Mouse (Mus musculus): Measurements from ENCODE around the gene C1galt1. TPM values are rescaled to one million over a fixed set of nuclear protein-coding genes. Genes with fewer than 3 reads are reported as not detected.

Gene C1galt1
- polyA plus RNA-seq, 1 experiment from 2014 or later, result 7.1 TPM

DNA sequence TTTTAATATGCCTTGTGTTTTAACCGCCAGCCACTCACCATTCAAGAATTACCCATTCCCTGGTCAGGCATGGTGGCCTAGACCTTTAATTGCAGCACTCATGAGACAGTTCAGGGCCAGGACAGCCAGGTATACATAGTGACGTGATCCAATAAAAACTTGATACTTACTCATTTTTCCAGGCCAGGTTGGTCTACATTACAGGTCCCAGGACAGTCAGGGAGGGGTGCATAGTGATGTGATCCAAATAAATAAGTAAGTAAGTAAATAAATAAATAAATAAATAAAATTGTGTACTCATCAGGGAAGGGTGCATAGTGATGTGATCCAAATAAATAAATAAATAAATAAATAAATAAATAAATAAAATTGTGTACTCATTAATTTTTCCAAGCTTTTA is 6.4 kb downstream of the C1galt1 start:
- H3K4me2 ChIP-seq (ENCODE audit: low read length), result no peak overlapping the region
- no peak overlapping the region for H3K4me3 ChIP-seq (ENCODE audit: control insufficient read depth in 1 of 2, insufficient read depth in 1 of 2, low read depth in 1 of 2, low read length in 2 of 2)
- no peaks in the 10 kb centered on the region for H3K9me3 ChIP-seq (ENCODE audit: control insufficient read depth, low read length)
- H3K4me1 ChIP-seq (ENCODE audit: control insufficient read depth in 2 of 2, insufficient read depth in 2 of 2, low read length in 2 of 2), result peaks cover 8 to 36% of the 10 kb centered on the region in 2 experiments; a peak in 3 of 4 replicates
- H3K36me3 ChIP-seq (ENCODE audit: control insufficient read depth, insufficient read depth, low read length), result no peaks in the 10 kb centered on the region
- no peak overlapping the region for H3K27ac ChIP-seq (replicated peaks in 1 of 2; ENCODE audit: control insufficient read depth in 1 of 2, insufficient read depth in 1 of 2, low read depth in 2 of 2, low read length in 2 of 2)
- no peaks in the 10 kb centered on the region for H3K27me3 ChIP-seq (ENCODE audit: control insufficient read depth, insufficient read depth, low read length)
- WGBS, result 84% methylated on average over 2 of the region's 2 CpGs
- H3K9ac ChIP-seq (ENCODE audit: low read length), result no peak overlapping the region
- ATAC-seq (ENCODE audit: insufficient number of reproducible peaks, insufficient read depth, low FRiP score, low read depth), result no peak

DNA sequence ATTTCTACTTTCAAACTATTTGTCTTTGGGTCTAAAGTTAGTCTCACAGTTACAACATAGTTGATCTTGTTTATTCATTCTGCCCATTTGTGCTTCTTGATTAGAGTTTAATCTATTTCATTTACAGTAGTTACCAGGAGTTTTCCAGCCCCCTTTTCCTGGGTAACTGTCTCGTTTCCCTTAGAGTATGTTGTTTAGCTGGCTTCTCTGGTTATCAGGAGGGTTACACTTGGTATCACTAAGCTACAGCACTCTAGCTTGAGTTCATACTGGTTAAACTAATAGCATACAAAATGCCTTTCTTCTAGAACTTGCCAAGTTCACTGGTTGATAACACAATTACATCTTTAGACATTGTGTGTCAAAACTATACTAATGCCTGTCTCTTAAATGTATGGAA is 8.3 kb downstream of the C1galt1 start:
- ATAC-seq (ENCODE audit: insufficient number of reproducible peaks, insufficient read depth, low FRiP score, low read depth), result no peak
- no peak overlapping the region for H3K4me3 ChIP-seq (ENCODE audit: control insufficient read depth in 1 of 2, insufficient read depth in 1 of 2, low read depth in 1 of 2, low read length in 2 of 2)
- 13% methylated on average over 1 of the region's 1 CpGs for WGBS
- H3K36me3 ChIP-seq (ENCODE audit: control insufficient read depth, insufficient read depth, low read length), result no peaks in the 10 kb centered on the region
- no peak overlapping the region for H3K9ac ChIP-seq (ENCODE audit: low read length)
- H3K4me1 ChIP-seq (ENCODE audit: control insufficient read depth in 2 of 2, insufficient read depth in 2 of 2, low read length in 2 of 2), result peaks cover 8 to 41% of the 10 kb centered on the region in 2 experiments; a peak in 3 of 4 replicates
- no peak overlapping the region for H3K27ac ChIP-seq (replicated peaks in 1 of 2; ENCODE audit: control insufficient read depth in 1 of 2, insufficient read depth in 1 of 2, low read depth in 2 of 2, low read length in 2 of 2)
- H3K4me2 ChIP-seq (ENCODE audit: low read length), result no peak overlapping the region
- no peaks in the 10 kb centered on the region for H3K9me3 ChIP-seq (ENCODE audit: control insufficient read depth, low read length)
- H3K27me3 ChIP-seq (ENCODE audit: control insufficient read depth, insufficient read depth, low read length), result no peaks in the 10 kb centered on the region

DNA sequence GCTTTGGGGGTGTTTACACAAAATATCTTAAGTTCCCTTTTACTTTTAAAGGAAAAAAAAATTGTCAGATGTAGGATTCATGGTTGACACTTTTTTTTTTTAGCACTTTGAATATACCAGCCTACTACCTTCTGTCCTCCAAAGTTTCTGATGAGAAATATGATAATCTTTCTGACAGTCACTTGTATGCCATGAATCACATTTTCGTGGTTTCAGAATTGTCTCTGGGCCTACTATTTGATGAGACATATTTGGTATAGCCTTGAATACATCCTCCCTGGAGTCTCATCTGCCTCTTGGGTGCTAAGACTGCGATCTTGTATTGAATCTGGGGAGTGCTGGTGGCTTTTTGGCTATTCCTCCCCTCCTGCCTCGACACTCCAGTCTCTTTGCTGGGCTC is 8.8 kb downstream of the C1galt1 start:
- Histone ChIP-seq H3K4me2 (ENCODE audit: low read length) (no peak overlapping the region), H3K4me1 (ENCODE audit: control insufficient read depth in 2 of 2, insufficient read depth in 2 of 2, low read length in 2 of 2) (peaks cover 5 to 39% of the 10 kb centered on the region in 2 experiments; a peak in 3 of 4 replicates), H3K27ac (replicated peaks in 1 of 2; ENCODE audit: control insufficient read depth in 1 of 2, insufficient read depth in 1 of 2, low read depth in 2 of 2, low read length in 2 of 2) (no peak overlapping the region), H3K9ac (ENCODE audit: low read length) (no peak overlapping the region), H3K4me3 (ENCODE audit: control insufficient read depth in 1 of 2, insufficient read depth in 1 of 2, low read depth in 1 of 2, low read length in 2 of 2) (no peak overlapping the region), H3K27me3 (ENCODE audit: control insufficient read depth, insufficient read depth, low read length) (no peaks in the 10 kb centered on the region), H3K9me3 (ENCODE audit: control insufficient read depth, low read length) (no peaks in the 10 kb centered on the region), H3K36me3 (ENCODE audit: control insufficient read depth, insufficient read depth, low read length) (no peaks in the 10 kb centered on the region)
- ATAC-seq (ENCODE audit: insufficient number of reproducible peaks, insufficient read depth, low FRiP score, low read depth), result no peak
- WGBS, result 73% methylated on average over 3 of the region's 3 CpGs

DNA sequence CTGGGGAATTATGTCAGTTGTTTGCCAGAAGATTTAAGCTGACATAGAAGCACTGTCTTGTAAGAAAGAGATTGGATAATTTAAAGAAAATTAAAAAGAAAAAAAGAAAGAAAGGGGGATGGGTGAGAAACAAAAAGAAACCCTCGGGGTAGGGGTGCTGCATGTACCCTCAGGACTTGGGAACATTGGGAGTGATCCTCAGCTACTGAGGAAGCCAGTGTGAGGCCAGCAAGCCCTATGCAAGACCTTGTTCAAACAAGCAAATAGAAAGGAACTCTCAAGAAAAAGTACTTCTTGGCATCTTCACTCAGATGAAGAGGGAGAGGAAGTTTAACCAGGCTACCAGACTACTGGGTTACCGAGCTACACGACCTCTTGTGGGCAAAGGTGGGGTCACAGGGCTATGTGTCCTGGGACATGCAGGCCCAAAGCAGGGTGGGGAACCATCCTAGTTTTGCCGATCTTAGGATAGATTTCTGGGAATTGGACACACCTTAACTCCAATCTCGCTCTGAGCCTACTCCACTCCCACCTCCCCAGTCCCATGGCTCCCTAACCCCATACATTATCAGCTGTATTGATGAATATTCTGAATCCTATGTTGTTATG is 12.1 kb downstream of the C1galt1 start:
- no peak for ATAC-seq (ENCODE audit: insufficient number of reproducible peaks, insufficient read depth, low FRiP score, low read depth)
- Histone ChIP-seq H3K9ac (ENCODE audit: low read length) (no peak overlapping the region), H3K4me2 (ENCODE audit: low read length) (no peak overlapping the region), H3K27me3 (ENCODE audit: control insufficient read depth, insufficient read depth, low read length) (no peaks in the 10 kb centered on the region), H3K27ac (replicated peaks in 1 of 2; ENCODE audit: control insufficient read depth in 1 of 2, insufficient read depth in 1 of 2, low read depth in 2 of 2, low read length in 2 of 2) (no peak overlapping the region), H3K4me1 (ENCODE audit: control insufficient read depth in 2 of 2, insufficient read depth in 2 of 2, low read length in 2 of 2) (peaks cover 6 to 46% of the 10 kb centered on the region in 2 experiments), H3K9me3 (ENCODE audit: control insufficient read depth, low read length) (no peaks in the 10 kb centered on the region), H3K36me3 (ENCODE audit: control insufficient read depth, insufficient read depth, low read length) (0 out of 2 replicates have a peak, but pooled peaks cover 3% of the 10 kb centered on the region), H3K4me3 (ENCODE audit: control insufficient read depth in 1 of 2, insufficient read depth in 1 of 2, low read depth in 1 of 2, low read length in 2 of 2) (no peak overlapping the region)
- 68% methylated on average over 5 of the region's 5 CpGs for WGBS

DNA sequence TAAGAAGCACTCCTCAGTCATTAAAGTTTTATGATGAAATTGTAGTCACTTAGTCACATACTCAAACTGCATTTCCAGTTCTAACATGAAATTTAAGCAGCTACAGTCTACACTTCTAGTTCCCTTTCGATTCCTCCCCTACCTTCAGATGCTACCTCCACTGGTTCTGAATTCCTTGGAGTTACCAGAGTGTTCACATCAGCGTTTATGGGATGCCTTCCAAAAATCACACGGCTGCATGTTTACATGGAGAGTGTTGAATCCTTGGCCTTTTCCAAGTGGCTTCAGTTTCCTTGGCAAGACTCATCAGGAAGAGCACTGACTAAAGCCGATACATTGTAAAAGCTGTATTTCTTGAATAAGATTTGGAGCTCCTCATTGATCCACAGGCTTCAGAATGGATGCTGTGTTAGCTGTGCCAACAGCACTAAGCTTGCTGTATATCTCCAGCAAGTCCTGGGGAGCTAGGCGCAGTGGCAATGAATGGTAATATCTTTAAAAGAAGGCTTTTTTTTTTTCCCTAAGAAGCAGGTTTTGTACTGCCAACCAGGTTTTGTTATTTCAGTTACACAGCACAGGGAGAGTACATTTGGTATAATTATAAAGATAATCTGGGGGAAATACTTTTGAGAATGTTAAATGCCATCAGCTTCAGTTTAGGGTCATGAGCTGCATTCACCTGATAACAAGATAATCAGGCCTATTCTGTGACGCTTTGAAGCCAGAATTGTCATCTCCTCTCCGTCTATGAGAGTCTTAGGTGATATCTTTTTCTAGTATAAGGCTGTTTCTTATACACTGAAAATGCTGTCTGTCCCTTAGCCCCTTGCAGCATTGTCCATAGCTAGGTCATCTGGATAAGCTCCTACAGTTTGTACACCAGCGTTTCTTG is 13.0 kb downstream of the C1galt1 start:
- no peak overlapping the region for H3K9ac ChIP-seq (ENCODE audit: low read length)
- H3K4me1 ChIP-seq (ENCODE audit: control insufficient read depth in 2 of 2, insufficient read depth in 2 of 2, low read length in 2 of 2), result peaks cover 6 to 54% of the 10 kb centered on the region in 2 experiments
- H3K27me3 ChIP-seq (ENCODE audit: control insufficient read depth, insufficient read depth, low read length), result no peaks in the 10 kb centered on the region
- 54% methylated on average over 8 of the region's 8 CpGs for WGBS
- no peaks in the 10 kb centered on the region for H3K9me3 ChIP-seq (ENCODE audit: control insufficient read depth, low read length)
- H3K27ac ChIP-seq (replicated peaks in 1 of 2; ENCODE audit: control insufficient read depth in 1 of 2, insufficient read depth in 1 of 2, low read depth in 2 of 2, low read length in 2 of 2), result no peak overlapping the region
- ATAC-seq (ENCODE audit: insufficient number of reproducible peaks, insufficient read depth, low FRiP score, low read depth), result no peak
- no peak overlapping the region for H3K4me3 ChIP-seq (ENCODE audit: control insufficient read depth in 1 of 2, insufficient read depth in 1 of 2, low read depth in 1 of 2, low read length in 2 of 2)
- H3K4me2 ChIP-seq (ENCODE audit: low read length), result no peak overlapping the region
- 0 out of 2 replicates have a peak, but pooled peaks cover 3% of the 10 kb centered on the region for H3K36me3 ChIP-seq (ENCODE audit: control insufficient read depth, insufficient read depth, low read length)

DNA sequence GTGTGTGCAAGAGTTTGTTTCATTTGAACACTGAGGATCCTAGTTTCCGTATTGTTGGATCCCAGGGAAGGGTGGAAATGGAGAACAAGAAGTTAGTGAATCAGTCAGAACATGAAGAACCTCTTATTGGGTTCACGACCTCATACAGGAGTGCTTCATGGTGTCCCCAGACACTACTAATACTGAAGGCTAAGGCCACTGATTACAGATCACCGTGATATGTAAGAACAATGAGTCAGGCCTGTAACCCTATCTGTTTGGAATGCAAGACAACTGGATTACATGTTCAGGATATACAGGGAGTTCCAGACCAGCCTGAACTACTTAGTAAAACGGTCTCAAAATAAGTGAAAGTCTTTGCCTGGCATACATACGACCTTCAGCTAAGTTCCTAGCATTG is 13.9 kb downstream of the C1galt1 start:
- H3K36me3 ChIP-seq (ENCODE audit: control insufficient read depth, insufficient read depth, low read length), result 0 out of 2 replicates have a peak, but pooled peaks cover 3% of the 10 kb centered on the region
- ATAC-seq (ENCODE audit: insufficient number of reproducible peaks, insufficient read depth, low FRiP score, low read depth), result no peak
- H3K4me2 ChIP-seq (ENCODE audit: low read length), result no peak overlapping the region
- no peaks in the 10 kb centered on the region for H3K27me3 ChIP-seq (ENCODE audit: control insufficient read depth, insufficient read depth, low read length)
- no peak overlapping the region for H3K9ac ChIP-seq (ENCODE audit: low read length)
- H3K27ac ChIP-seq (replicated peaks in 1 of 2; ENCODE audit: control insufficient read depth in 1 of 2, insufficient read depth in 1 of 2, low read depth in 2 of 2, low read length in 2 of 2), result 0 out of 4 replicates have a peak overlapping the region, but pooled peaks of 1 of the 2 experiments have one; percentile 5
- H3K4me1 ChIP-seq (ENCODE audit: control insufficient read depth in 2 of 2, insufficient read depth in 2 of 2, low read length in 2 of 2), result peaks cover 10 to 62% of the 10 kb centered on the region in 2 experiments
- 55% methylated on average over 5 of the region's 5 CpGs for WGBS
- H3K4me3 ChIP-seq (ENCODE audit: control insufficient read depth in 1 of 2, insufficient read depth in 1 of 2, low read depth in 1 of 2, low read length in 2 of 2), result no peak overlapping the region
- no peaks in the 10 kb centered on the region for H3K9me3 ChIP-seq (ENCODE audit: control insufficient read depth, low read length)

DNA sequence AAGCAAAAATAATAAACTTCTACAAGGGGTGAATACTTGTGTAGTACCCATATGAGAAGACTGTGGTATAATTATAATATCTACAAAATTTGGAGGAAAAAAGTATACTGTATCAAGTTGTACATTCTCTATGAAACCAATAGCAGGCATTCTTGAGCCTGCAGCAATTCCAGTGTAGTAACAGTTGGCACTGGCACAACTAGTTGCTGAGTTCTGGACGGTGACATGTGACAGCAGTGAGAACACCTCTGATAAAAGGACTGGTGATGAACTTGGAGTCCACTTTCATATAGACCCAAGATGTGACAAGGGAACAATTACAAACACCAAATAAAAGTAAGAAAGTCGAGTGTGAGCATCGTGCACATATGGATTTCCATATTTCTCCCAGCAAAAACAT is 14.5 kb downstream of the C1galt1 start:
- Histone ChIP-seq H3K36me3 (ENCODE audit: control insufficient read depth, insufficient read depth, low read length) (peaks cover 7% of the 10 kb centered on the region), H3K9me3 (ENCODE audit: control insufficient read depth, low read length) (no peaks in the 10 kb centered on the region), H3K9ac (ENCODE audit: low read length) (no peak overlapping the region), H3K4me3 (ENCODE audit: control insufficient read depth in 1 of 2, insufficient read depth in 1 of 2, low read depth in 1 of 2, low read length in 2 of 2) (no peak overlapping the region), H3K27me3 (ENCODE audit: control insufficient read depth, insufficient read depth, low read length) (no peaks in the 10 kb centered on the region), H3K4me2 (ENCODE audit: low read length) (no peak overlapping the region), H3K4me1 (ENCODE audit: control insufficient read depth in 2 of 2, insufficient read depth in 2 of 2, low read length in 2 of 2) (peaks cover 10 to 62% of the 10 kb centered on the region in 2 experiments), H3K27ac (replicated peaks in 1 of 2; ENCODE audit: control insufficient read depth in 1 of 2, insufficient read depth in 1 of 2, low read depth in 2 of 2, low read length in 2 of 2) (no peak overlapping the region)
- no peak for ATAC-seq (ENCODE audit: insufficient number of reproducible peaks, insufficient read depth, low FRiP score, low read depth)
- 58% methylated on average over 3 of the region's 3 CpGs for WGBS
